Mouse (Mus musculus) right cerebral cortex, postnatal 10 days (tissue): ENCODE results near the gene Mvb12b.
"Not testable (repeated sequence)": the region's sequence is repeated elsewhere in the genome, so short reads cannot be mapped to it uniquely, and the experiment has no call there.

Experiments used
- DNase-seq, 2 experiments: peaks; one replicate each; pipeline ENCODE4 v3.0.0; 2021; ENCODE audit warnings: low spot score in 2 of 2

Mvb12b gene

DNA sequence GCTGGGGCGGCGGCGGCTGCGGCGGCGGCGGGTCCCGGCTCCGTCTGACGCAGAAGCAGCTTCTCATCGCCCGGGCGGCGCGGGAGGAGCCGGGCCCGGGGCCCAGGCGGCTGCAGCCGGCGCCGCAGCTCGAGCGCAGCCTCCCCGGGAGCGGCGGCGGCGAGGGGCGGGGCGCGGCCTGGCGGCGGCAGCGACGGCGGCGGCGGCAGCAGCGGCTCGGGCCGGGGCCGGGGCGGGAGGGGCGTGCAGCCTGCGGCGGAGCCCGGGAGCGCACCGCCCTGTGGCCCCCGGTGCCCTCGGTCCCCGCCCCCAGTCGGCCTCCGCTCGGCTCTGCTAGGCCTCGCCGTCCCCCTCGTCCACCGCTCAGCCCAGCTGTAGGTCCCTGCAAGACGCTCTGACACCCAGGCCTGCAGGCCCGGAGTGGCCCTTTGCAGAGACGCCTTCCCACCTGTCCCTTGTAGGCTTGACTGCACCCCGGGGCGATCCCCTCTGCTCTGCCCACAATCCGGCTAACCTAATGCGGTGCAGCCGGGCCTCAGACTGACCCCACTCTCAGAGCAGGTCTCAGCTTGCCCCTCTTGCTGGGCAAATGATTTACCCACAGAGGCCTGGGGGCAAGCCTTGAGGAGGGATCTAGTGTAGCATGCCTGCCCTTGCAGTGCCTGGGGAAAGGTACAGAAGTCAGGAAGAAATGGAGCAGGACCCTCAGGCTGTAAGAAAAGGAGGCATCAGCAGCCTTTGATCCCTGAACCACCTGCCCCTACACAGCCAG lies at the start of gene Mvb12b:
Mvb12b (minus strand) TSS at position 619 of the 772 bp plus-strand sequence.
- peak; percentile 59 to 64 for DNase-seq

DNA sequence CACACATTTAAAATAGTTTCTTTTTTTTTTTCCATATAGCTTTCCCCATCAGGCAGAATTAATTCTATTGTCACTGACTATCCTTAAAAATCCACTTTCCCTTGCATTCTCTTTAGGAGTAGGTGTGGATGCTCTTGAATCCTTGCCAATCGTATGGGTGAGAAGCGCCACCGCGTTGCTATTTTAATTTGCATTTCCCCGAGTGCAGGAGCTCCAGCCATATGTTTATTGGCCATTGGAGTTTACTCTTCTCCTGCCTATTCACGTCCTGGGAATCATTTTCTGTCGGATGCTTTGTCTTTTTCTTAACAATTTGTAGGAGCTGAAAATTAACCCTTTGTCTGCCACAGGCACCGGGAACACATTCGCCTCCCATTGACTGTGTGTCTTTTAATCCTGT lies 48.0 kb upstream of the Mvb12b start:
- peak in 1 of 2 experiments; percentile 38 for DNase-seq

DNA sequence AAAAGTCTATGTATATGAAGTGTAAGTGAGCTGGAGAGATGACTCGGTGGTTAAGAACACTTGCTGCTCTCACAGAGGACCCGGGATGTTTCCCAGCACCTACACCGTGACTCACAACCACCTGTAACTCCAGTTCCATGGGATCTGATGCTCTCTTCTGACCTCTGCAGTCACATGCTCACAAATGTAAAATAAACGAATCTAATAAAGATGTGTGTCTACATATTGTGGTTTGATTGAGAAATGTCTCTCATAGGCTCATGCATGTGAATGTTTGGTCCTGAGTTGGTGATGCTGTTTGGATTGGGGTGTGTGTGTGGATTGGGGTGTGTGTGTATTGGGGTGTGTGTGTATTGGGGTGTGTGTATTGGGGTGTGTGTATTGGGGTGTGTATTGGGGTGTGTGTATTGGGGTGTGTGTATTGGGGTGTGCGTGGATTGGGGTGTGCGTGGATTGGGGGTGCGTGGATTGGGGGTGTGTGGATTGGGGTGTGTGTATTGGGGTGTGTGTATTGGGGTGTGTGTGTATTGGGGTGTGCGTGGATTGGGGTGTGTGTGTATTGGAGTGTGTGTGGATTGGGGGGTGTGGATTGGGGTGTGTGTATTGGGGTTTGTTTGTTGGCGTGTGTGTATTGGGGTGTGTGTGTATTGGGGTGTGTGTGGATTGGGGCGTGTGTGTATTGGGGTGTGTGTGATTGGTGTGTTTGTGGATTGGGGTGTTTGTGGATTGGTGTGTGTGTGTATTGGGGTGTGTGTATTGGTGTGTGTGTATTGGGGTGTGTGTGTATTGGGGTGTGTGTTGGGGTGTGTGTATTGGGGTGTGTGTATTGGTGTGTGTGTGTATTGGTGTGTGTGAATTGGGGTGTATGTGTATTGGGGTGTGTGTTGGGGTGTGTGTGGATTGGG lies 46.1 kb upstream of the Mvb12b start:
- DNase-seq: no peak

DNA sequence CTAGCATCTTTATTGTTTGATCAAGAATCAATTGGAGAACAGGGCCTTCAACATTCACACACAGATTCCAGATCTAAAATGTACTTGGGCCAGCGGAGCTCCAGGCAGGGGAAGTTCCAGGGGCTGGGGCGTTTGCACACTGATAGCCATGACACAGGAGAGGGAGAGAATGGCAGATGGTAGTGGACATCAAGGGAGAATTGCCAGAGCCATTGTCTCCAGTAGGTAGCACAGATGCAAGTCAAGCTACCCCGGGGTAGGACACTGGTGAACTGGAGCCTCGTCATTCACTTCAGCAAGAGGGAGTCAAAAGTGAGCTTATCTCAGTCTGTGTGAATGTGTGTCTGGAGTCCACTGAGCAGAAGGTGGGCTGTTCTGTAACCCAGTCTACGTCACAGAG lies 43.4 kb upstream of the Mvb12b start:
- no peak for DNase-seq

DNA sequence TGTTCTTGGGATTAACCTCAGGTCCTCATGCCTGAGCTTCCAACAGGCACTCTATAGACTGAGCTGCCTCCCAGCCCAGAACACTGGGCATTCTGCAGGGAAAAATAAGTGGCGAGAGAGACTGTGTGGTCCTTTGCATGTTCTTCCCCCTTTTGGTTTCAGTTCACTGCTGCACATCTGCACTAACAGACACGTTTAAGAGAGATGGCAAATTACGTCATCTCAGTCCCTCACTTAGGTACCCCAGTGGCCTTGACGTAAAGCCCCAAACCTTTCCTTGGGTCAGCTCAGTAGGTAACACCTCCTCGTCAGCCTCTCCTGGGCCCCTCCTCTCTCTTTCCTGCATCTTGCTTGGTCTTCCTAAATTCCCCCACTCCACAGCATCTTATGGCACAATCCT lies 37.5 kb upstream of the Mvb12b start:
- no peak for DNase-seq

DNA sequence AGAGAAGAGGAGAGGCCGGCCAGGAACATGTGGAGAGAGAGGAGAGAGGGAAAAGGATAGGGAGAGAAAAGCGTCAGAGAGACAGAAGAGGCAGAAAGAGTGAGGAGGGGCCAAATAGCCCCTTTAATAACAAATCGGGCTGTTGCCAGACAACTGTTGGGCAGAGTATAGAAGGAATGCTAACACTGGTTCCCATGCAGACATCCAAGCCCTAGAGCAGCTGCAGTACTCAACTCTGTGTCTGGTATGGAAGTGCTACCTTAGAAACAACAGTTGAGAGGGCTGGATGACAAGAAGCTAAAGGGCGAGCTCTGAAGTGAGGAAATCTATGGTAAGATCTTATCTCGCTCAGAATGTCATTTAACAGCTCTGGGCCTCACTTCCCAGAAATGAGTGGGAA lies 35.7 kb upstream of the Mvb12b start:
- DNase-seq: no peak

DNA sequence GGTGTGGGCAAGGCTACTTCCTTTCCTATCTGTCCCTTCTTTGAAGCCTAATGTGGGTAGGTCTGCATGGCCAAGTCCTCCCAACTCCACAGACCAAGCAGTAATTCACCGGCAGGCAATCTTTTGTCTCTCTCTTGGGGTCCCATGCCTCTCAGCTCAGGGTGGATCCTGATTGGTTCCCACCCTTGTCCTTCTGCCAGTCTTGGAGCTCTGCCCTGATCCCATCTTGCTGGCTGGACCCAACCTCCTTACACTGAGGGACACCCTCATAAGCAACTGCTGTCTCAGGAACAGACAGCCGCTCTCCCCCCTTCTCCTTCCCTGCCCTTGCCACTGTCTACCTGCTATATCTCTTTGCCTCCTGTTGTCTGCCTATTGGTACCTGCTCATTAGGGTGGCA lies 34.7 kb upstream of the Mvb12b start:
- no peak for DNase-seq

DNA sequence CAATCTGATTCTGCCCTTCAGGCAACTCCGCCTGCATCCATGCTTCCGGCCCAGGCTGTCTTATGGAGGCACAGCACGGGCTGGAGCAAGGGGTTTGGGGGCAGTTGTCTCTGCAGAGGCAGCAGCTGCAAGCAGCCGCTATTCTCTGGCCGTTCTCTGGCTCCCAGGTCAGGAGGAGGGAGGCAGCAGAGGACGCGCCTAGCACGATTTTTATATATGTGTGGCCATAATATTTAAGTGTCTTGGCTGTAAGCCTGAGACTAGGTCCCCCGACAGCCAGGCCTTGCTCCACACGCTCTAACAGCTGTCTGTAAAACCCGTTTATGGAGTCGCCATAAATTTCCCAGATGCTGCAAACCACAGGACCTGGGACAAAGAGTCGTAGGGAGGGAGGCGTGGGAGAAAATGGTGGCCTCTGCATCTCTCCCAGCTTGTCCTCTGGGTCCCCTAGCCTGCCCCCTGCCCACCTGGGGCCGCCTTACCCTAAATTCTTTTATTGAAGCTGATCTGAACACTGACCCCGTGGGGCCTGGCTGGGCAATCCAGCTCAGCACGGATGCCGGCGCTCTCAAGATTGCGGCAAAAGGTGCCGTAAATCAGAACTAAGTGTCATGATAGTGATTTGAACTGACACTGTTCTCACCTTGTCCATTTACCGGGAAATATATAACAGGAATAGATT lies 32.3 kb upstream of the Mvb12b start:
- DNase-seq: no peak

DNA sequence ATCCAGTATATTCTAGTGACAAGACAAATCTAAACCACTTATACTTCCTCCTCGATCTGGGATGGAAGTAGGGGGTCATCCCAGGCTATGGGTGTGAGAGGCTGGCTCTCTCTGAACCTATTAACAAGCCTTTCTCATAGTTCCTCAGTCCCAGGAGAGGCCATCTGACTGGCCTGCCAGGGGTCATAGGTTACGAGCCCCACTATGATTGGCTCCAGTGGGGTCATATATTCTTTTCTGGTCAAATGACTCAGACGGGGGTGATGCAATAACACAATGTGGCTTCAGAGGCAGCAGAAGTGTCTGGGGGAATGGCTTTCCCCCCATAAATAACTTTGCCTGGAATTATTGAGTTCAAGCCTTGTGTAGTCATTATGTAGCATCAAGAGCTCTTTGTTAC lies 31.1 kb upstream of the Mvb12b start:
- DNase-seq: no peak

DNA sequence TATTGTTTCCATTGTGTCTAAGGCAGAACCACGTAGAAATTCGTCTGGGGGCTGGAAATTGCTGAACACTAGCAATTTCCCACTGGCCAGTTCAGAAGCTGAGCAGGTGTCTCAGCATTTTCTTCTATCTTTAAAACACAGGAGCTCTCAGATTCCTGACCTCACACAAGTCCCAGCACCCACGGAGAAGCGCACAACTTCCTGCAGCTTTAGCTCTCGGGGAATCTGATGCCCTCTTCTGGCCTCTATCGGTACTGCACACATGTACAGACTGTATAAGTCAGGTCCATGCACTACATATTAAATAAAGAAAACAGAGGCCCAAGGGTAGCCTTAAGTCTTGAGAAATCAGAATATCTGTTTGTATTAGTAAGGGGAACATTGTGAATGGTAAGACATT lies 30.6 kb upstream of the Mvb12b start:
- no peak for DNase-seq

DNA sequence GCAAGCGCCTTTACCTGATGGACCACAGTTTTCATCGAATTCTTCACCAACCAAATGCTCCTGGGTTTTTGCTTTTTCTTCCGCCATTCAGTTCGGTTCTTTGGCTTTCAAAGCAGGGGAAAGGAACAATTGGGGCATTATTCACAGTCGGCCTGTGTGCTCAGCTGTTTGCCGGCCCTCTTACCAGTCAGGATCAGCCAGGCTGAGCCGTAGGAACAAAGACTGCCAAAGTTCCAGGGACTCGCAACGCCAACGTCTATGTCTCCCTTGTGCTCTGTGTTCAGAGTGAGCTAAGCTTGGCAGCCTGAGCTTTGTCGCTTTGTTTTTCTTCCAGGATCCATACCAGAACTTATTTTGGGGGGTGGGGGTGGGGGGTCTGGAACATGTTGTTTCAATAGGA lies 28.9 kb upstream of the Mvb12b start:
- peak; percentile 53 to 56 for DNase-seq

DNA sequence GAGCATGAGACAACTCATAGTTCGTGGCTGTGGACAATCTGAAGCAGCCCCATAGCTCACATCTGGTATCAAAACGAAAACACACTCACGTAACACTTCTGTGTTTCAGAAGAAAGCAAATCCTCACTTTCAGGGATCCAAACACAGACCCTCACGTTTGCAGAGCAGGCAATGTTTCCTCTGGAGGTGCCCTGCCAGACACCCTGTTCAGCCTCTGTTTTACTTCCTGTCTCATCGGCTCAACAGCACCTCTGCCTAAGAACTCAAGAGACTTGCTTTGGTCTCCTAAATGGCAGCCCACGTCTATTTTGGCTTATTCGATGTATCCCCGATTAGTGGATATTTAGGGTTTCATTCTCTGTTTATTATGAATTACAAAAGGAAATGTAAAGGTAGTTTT lies 27.3 kb upstream of the Mvb12b start:
- DNase-seq: no peak

DNA sequence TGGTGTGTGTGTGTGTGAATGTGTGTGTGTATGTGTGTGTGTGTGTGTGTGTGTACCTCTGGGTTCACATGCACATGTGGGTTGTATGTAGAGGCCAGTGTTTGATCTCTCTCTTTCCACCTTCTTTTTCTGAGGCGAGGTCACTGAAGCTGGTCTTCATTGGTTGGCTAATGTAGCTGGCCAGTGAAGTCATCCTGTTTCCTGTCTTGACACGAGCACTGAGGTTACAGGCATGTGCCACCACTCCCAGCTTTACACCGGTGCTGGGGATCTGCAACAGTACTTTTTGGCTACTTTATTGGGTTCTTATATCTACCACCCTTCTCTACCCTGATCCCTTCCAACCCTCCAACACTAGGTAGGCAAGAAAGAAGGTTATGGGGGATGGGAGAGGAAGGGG lies 26.6 kb upstream of the Mvb12b start:
- DNase-seq: no peak

DNA sequence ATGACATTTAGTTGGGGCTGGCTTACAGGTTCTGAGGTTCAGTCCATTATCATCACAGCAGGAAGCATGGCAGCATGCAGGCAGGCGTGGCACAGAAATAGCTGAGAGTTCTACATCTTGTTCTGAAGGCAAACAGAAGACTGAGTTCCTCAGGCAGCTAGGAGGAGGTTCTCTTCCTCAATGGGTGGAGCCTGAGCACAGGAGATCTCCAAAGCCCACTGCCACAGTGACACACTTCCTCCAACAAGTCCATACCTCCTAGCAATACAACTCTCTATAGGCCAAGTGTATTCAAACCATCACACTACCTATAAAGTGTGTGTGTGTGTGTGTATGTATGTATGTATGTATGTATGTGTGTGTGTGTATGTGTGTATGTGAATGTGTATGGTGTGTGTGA lies 25.9 kb upstream of the Mvb12b start:
- not testable (repeated sequence) for DNase-seq

DNA sequence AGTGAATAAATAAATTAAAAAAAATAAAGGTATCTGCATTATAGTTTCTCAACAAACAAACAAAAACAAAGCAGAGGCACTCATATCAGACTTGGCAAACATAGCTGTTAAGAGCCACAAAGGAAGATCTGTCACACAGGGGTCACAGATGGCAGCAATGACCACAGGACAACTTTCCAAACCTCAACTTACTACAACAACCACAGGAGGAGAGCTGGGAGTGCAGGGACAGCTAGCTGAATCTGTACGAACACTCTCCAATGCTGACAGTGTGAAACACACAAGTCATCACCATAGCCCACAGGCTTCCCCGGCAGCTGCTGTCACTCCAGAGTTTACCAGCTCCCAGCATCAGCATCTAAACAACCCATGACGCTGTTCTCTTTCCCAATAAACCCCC lies 25.0 kb upstream of the Mvb12b start:
- no peak for DNase-seq

DNA sequence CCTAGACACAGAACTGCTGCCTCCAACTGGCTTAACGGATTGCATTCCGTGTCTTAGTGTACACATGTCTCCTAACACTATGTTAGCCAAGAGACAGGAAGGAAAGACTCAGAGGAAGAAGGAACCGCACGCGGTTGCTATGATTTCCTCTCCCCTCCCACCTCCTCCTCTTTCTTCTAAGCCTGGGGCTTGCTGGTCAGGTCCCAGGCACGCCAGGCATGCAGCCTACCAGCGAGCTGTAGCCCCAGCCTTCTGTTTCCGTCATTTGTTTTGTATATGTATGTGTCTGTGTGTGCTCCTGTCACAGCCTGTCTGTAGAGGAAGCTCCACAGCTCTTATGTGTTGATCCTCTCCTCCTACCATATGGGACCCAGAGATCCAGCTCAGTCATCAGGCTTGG lies 20.6 kb upstream of the Mvb12b start:
- DNase-seq: peak; percentile 46 to 58

DNA sequence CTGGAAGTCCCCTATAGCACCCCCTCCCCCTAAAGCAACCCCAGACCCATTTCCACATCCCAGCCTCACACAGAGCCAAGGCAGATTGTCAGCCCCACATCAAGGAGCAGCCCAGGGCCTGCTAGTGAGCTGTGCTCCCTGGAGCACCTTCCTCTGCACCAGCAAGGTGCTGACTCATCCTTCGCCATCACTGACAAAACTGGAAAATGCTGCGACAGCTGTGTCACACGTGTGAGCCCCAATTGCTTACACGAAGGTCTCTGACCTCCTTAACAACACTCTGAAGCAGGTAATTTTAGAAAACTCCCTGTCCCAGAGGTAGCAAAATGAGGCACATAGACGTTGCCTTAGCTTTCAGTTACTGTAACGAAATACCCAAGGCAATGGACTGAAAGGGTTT lies 19.4 kb upstream of the Mvb12b start:
- DNase-seq: no peak

DNA sequence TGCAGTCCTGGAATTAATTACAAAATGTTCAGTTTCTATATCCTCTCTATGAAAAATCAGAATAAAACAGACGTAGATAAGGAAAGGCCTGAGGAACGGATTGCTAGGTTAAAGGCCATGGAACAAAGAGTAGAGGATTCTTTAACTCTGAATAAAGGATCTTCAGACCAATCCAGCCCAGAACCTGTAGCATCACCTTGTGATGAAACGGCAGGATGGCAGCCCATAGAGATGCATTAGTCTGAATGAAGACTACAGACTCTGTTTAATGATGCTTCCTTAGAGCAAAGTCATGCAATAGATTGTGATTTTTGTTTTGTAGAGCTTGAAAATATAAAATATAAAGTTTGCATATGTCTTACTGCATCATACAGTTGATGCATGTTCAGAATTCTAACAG lies 8.1 kb upstream of the Mvb12b start:
- DNase-seq: no peak

DNA sequence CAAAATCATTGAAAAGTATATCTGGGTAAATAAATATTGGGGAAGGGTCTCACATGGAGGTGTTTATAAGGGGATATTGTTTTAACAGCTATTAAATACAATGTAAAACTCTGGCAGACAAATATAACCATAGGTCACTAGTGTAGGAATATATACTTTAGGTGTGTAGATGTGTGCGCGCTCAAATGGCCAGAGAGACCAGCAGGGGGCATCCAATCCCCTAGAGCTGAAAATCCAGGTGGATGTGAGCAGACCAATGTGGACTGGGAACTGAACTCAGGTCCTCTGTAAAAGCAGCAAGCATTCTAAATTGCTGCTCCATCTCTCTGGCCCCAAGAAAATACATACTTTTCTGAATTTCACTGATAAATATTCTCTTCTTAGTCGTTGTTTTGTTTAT lies 5.4 kb upstream of the Mvb12b start:
- DNase-seq: no peak

DNA sequence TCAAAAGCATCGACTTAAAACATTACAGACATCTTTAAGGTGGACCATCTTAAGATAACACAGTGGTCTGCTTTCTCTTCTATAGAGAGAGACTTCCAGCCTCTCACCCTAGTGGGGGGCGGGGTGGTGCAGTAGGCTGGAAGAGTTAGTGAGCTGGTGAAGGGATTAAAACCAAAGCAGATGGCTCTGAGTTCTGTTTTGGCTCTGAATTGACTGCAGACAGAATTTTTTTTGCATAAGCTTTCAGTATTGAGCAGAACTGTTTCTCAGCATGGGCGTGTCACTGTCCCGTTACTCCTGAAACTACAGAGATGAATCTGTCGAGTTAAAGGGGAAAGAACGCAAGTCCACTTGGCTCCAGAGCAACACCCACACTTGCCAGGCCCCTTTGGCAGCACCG lies 4.6 kb upstream of the Mvb12b start:
- DNase-seq: peak; percentile 57 to 69

DNA sequence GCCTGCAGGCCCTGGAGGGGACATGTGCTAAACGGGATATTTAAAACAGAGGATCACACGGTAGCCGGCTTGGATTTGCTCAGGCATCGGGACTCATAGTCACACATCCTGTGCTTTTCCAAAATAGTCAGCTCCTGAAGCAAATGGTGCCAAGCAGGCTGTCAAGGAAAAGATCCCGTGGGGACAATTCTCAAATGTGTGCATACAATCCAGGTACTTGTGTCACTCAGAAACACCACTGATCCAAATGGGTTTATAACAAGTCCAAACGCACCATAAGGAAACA lies 297 bp upstream of the Mvb12b start:
- no peak for DNase-seq

DNA sequence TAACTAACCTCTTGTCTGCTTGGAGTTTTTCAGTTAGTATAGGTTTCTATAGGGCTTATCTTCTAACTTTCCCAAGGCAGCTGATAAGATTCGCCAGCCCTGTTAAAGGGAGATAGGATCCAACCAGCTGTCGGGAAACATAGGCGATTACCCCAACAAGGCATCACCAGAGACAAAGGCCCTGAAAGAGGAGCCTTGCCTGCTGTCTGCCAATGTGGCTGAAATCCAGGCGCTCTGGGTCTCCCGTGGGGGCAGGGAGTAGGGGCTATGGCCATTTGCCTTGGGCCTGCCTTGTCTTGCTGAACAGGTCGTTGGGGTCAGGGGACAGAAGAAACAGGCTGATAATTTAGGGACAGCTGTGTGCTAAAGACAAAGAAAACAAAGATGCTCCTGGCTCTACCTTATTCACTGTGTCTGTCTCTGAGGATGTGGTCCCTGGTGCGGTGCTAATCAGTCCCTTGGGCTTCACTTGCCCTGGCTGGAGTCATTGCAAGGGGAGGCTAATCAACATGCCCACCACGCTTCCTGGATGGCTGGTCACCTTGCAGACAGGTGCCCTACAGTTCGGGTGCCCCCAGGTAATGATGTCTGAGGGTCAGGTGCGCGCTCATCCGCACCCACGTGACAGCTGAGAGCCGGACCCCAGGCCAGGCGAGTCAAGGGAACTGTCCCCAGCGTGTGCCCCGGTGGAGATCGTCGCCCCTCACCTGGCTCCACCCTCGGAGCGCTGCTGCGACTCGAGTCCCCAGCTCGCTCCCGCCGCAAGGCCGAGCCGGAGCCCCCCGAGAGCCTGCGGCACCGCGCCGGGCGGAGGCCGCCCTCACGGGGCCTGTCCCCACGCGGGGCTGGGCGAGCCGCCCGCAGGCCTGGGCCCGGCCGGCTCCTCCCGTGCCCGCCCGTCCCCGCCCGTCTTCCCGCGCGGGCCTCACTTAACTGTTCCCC lies 1.1 kb downstream of the Mvb12b start:
- peak; percentile 73 to 76 for DNase-seq
